Mouse (Mus musculus) kidney, adult 9 months (tissue): ENCODE measurements around the gene Ace.
A peak's percentile ranks its signal among the peaks of the same experiment; 100 is the strongest.

ENCODE experiments used
- DNase-seq: peaks from one replicate; pipeline ENCODE4 v3.0.0; 2022

The Ace gene

GRCm38 (mm10) chr11:105967741-105968574, at the start of gene Ace:
Gene Ace (plus strand): TSS chr11:105967945.
- peak; percentile 53 for DNase-seq

GRCm38 (mm10) chr11:105920098-105920785, 47.5 kb upstream of the Ace start:
- no peak for DNase-seq

- DNase-seq: no peak
Measured at GRCm38 (mm10) chr11:105920836-105921235, 46.9 kb upstream of the Ace start.

- no peak for DNase-seq
Measured at GRCm38 (mm10) chr11:105921275-105921674, 46.5 kb upstream of the Ace start.

DNA sequence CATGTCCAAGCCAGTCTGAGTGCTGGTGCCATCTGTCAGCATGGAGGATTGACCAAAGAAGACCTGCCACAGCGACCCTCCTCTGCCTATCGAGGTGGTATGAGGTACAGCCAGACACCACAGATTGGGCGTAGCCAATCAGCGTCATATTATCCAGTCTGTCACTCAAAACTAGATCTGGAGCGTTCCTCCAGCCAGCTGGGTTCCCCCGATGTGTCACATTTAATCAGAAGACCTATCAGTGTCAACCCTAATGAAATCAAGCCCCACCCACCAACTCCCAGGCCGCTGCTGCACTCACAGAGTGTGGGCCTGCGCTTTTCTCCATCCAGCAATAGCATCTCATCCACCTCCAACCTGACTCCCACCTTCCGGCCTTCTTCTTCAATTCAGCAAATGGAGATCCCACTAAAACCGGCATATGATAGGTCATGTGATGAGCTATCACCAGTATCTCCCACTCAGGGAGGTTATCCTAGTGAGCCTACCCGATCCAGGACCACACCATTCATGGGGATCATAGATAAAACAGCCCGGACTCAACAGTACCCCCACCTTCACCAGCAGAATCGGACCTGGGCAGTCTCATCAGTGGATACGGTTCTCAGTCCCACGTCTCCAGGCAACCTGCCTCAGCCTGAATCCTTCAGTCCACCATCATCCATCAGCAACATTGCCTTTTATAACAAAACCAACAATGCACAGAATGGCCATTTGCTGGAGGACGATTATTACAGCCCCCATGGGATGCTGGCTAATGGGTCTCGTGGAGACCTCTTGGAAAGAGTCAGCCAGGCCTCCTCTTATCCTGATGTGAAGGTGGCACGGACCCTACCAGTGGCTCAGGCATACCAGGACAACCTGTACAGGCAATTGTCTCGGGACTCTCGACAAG, 44.7 kb upstream of the Ace start:
- no peak for DNase-seq

- DNase-seq: peak; percentile 81
Measured at GRCm38 (mm10) chr11:105927065-105928030, 40.4 kb upstream of the Ace start.

- DNase-seq: peak; percentile 35
Measured at GRCm38 (mm10) chr11:105928171-105928570, 39.6 kb upstream of the Ace start.

- DNase-seq: no peak
Measured at GRCm38 (mm10) chr11:105931380-105931779, 36.4 kb upstream of the Ace start.

DNA sequence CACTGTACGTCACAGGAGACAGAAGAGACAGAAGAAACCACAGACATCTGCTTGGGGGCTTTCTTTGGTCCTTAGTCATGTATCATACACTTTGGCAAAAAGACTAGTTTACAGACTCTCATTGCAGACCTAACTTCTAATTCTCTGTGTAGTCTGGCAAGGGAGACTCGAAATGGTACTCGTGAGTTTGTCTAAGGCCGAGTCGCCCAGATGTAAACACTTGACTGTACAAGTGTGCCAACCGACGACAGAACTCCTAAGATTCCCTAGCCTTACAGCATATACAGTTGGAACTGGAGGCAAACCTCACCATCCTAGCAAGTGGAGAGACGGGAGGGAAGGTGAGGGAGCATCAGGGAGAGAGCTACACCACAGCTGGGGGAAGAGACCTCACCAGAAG, 34.0 kb upstream of the Ace start:
- no peak for DNase-seq

DNA sequence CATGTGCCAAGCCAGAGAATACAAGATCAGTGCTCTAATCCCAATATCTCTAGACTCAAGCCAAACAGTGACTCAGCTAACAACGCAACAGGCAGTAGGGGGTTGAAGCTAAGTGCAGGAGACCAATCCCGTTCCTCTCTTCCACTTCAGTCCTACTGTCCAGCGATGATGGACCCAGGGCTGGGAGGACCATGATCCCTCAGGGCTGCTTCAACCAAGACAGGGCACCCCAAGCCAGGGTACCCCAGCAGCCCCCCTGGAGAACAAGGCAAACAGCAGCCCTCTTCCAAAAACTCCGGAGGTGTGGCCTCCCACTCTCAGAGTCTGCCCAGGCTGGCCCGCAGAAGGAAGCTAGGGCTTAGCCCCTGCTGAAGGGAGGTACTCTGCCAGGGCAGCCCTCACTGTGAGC, 33.4 kb upstream of the Ace start:
- no peak for DNase-seq

- no peak for DNase-seq
Measured at GRCm38 (mm10) chr11:105934816-105935215, 32.9 kb upstream of the Ace start.

DNA sequence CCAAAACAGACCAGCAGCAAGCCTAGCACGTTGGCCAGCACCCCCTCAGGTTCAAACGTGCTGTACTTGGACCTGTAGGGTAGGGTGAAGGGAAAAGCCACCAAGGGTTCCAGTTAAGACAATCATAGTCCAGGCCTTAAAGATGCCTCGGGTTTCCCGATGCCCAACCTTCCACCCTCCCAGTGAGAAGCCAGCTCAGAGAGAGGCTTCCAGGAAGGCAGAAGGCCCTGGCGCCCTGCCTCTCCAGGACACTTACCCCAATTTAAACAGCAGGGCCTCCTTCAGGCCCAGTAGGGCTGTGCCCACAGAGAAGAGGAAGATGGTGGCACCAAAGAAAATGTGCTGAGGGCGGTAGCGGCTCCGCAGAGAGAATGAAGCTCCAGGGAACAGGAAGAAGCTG, 32.2 kb upstream of the Ace start:
- DNase-seq: no peak

DNA sequence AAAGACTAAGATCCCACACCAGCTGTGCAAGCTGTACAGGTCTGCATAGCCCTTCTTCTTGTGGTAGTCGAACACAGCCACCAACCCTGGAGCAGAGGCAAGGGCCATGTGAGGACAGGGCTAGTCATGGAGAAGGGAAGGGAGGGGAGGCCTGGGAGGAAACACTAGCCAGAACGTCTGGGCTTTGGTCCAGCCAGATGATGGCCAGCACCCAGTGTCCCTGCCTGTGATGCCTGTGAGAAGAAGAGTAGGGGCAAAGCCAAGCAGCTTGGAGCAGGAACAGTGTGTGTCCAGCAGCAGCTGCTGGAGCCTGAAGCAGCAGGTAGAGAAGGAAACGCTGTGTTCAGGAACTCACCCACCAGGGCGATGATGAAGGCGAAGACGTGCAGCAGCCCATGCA, 31.5 kb upstream of the Ace start:
- DNase-seq: peak; percentile 57

DNA sequence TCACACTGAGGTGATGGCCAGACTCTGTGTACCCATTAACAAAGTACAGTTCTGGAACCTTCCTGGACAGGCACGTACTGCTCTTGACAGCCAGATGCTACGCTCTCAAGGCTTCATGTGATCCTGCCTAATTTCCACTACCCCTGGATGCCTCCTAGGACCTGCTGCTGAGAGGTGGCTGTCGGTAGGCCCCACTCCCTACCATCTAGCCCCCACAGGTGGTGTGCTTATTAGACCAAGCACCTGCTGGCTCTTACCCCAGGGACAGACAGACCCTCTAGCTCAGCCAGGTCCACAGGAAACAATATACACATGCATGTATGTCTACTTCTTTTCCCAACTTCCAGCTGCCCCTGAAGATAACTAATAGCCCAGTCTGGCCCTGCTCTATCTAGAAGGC, 30.8 kb upstream of the Ace start:
- DNase-seq: no peak

DNA sequence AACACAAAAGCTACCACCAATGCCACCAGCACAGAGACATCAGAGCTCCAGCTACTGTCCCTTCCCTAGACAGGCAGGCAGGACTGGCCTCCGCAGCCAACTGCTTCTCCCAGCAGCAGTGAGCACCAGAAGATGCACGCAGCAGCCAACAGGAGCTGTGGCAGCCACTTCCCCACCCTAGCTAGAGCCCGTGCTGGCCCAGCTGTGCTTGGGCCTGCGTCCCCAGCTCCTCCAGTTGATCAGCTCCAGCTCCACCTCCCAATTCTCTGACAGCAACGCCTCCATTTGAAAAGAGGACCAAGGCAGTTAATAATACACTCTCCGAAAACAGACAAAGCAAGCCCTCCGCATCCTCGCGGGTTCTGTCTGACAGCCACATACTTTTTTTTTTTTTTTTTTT, 29.0 kb upstream of the Ace start:
- no peak for DNase-seq

DNA sequence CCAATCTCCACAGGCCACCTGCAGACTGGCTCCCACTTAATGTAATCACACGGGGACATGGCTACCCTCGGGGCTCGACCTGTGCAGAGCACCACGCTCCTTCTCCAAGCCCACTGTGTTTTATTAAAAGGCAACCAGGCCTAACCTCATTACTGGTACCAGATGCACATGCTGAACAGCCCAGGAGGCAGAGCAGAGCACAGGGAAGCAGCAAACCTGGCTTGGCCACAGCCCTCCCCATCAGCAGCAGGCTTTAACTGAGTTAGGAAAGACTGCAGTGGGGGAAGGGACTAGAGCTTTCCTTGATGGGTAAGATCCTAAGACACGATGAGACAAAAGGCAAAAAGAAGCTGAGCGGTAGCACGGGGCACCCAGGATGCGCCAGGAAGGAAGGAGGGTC, 25.8 kb upstream of the Ace start:
- DNase-seq: no peak

DNA sequence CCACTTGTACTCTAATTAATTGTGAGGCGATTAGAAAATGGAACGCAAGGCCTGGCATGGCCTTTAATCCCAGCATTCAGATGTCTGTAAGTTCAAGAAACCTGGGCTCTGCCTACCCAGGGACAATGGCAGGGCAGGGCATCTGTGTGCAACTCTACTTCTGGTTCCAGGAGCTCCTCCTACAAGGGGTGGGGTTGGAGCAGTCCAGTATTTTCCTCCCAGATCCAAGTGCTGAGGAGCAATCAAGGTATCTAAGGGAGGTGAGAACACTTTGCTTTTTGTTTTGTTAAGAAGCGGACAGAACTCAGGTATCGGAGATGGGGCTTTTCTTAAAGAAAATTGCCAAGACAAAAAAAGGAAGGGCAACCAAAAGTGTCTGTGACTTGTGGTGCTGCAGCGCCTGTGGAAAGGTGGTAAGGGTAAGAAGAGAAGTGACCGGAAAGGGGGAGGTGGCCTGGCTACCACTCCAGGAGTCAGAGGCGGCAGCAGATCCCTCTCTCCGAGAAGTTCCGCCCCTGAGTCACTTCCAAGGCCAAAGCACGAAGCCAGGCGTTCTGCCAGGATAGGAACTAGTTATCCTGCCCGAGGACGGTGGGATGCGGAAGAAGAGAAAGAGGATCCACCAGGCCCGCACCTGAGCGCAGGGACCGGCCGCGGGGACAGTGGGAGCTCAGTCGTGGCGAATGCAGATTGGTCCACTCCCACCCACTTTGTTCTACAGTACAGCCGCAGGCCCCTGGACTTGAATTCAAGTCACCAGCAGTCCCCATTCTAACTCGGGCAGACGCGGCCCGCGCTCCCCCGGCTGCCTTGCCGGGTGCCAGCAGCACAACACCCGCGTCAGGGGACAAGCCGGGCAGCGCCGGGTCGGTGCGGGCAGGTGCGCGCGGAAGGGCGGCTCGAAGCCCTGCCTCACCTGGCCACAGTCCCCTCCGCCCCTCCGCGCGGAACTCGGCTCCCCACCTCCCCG, 24.3 kb upstream of the Ace start:
- peak; percentile 58 for DNase-seq

DNA sequence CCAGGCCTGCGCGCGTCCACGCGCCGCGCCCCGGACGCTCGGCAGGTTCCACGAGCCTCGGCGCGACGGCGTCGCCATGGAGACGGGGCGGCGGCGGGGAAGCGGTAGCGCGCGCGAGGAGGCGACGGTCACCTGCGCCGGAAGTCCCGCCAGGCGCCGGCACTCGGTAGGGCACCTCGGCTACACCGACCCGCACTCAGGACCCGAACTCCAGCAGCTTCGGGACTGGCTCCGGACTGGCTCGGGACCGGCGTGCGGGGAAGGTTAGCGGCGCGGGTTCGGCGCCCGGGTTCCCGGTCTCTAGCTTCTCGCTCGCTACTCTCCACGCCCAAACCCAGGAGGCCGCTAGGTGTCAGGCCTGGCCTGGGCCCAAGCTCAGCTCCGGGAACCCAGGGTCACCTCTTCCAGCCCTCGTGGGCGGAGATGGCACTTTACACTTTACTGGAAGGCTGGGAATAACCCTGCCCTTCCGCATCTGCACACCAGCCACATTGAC, 23.6 kb upstream of the Ace start:
- peak; percentile 87 for DNase-seq

GRCm38 (mm10) chr11:105944770-105945672, 22.7 kb upstream of the Ace start:
- peak; percentile 64 for DNase-seq
